Mouse (Mus musculus): ENCODE measurements around the gene Haus5.

Haus5 gene

DNA sequence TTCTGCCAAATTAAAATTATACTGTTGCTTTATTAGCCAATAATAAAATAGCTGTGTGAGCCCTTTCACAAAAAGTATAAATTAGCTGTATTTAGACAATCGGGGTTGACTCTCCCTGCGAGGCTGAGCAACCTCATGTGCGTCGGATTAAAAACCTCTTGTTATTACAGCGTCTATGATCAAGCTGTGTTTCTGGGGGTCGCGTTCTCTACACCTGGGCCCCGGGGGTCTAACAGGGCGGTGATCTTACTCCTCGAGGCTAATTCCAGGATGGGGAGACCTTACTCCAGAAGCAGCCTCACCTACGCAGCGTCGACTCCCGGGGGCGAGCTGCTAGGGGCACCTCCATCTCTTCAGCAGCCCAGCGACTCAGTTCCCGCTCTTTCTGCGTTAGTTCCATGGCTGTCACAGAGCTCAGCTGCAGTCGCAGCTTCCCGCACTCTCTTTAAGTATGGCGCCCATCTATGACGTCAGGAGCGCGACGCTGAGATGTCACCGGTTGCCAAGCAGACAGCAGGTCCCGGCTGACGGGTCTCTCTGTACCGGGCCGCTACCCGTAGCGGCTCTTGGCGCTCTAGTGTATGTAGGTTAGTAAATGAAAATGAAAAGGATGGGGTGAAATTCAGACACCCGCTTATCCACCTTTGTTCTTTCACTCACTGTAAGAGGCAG lies at the start of gene Haus5:
Gene Haus5, minus strand, starts transcription at position 466 of the 672 bp plus-strand sequence.
- peak; percentile 90 for ATAC-seq (ENCODE audit: low TSS enrichment)

DNA sequence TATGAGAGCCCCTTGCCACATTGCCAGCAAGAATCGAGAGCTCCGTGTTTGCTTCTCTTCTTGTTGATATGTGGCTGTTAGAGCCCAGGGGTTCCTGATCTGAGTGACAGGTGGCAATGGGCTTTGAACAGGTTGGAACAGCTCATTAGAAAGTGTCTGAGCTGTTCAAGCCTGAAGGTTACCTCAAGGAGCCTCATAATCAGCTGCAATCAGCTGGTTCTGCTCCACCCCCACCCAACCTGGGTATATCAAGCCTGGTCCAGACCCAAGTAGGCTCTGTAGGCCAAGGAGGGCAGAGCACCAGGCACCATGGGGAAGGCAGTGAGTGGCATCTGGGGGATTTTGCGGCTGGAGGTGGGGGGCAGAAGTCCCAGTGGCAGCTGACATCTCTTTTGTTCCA lies 47.1 kb upstream of the Haus5 start, which contains the start of gene Atp4a:
Gene Atp4a, plus strand, starts transcription at position 268 of the 400 bp plus-strand sequence.
- ATAC-seq (ENCODE audit: low TSS enrichment) = no peak

DNA sequence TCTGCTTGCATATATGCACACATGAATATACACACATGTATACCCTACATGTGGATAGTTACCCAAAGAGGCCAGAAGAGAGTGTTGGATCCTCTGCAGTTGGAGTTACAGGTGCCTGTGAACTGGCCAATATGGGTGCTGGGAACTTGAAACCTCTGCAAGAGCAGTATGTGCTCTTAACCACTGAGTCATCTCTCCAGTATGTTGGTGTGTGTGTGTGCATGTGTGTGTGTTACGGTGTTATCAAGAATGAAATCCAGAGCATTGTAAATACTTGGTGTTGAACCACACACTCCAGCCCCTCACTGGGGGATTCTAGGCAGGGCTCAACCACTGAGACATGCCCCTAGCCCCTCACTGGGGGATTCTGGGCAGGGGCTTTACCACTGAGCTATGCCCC lies 42.6 kb upstream of the Haus5 start:
- no peak for ATAC-seq (ENCODE audit: low TSS enrichment)

DNA sequence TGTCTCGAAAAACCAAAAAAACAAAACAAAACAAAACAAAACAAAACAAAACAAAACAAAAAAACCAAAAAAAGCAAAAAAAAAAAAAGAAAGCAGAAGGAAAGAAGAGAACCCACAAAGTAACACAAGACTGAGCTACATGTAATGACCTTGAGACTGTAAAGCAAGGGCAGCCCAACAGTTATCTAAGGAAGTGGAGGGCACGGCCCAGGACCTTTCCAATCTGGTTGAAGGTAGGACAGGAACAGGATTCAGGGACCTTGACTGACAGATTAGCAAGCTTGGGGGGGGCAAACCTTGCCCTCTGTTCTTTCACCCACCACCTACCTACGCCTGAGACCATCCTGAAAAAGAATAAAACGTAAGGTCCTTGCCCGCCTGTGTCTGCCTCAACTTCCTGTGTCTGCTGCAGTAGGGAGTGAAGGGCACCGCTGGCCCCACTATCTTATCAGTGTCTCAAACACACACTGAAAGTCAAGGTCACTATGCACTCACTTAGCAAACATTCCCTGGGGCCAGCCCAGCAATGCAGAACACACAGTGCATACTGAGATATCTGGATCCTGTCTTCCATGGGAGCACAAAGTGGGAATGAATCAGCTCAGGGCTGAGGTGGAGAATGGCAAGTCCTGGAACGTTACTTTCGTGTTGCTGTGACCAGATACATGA lies 41.6 kb upstream of the Haus5 start:
- ATAC-seq (ENCODE audit: low TSS enrichment) = no peak

DNA sequence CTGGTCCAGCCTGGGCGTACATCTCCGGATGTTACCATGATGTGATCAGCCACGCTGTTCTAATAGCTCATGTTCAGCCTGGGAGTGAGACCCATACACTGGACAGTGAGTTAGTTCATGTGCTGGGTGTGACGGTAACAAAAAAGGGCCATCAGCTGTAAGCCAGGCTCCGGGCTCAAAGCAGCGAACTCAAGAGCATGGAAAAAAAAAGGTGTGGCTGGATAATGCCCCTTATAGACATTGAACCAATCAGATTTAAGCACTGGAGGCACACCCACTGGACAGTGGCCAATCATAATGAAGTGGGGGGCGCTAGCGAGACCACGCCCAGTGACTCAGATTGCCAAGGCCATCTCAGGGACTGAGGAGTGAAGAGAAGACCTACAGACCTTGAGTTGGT lies 33.8 kb upstream of the Haus5 start, which contains the start of gene 2200002J24Rik:
Gene 2200002J24Rik, plus strand, starts transcription at position 338 of the 400 bp plus-strand sequence.
- no peak for ATAC-seq (ENCODE audit: low TSS enrichment)

DNA sequence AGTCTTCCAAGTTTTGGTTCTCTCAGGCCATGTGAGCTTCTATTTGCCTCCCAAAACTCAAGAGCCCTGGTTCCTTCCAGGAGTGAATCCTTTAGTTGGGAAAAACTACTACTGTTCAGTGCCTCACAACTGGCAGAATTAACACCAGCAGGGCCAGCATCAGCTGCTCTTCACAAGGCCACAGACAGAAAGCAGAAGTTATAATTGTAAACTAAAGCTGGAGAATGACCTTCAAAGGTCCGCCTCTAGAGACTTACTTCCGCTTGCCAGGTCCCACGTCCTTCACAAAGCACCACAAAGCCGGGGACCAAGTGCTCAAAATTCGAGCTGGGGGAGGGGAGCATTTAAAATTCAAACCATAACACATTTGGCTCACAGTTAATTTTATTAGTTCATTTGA lies 33.3 kb upstream of the Haus5 start:
- no peak for ATAC-seq (ENCODE audit: low TSS enrichment)

DNA sequence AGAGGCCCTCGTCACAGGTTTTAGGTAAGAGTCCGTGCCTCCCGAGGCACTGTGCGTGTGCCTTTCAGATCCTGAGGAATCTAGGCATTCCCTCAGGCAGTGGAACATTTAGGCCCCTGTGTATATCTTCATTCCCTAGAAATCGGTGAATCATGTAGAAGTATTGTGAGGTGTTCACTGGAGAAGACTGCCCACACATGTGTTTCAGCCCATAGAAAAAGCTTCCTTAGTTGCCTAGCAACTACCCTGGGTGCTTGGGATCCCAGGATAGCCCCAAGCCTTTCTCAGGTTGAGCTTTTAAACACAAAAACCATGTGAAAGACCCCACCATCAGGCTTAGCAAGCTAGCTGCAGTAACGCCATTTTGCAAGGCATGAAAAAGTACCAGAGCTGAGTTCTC lies 23.5 kb upstream of the Haus5 start:
- ATAC-seq (ENCODE audit: low TSS enrichment) = peak; percentile 52; the same call in 1 of the 2 replicates

DNA sequence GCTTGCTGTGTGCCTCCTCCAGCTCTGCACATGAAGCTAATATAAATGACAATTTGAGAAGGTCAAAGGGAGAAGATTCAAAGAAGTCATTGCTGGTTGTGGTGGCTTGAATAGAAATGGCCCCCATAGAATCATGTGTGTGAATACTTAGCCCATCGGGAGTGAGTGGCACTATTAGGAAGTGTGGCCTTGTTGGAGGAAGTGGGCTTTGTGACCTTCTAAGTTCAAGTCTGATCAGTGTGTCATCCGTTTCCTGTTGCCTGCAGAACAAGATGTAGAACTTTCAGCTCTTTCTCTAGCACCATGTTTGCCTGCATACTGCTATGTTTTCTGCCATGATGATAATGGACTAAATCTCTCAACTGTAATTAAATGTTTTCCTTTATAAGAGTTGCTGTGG lies 18.6 kb upstream of the Haus5 start:
- no peak for ATAC-seq (ENCODE audit: low TSS enrichment)

DNA sequence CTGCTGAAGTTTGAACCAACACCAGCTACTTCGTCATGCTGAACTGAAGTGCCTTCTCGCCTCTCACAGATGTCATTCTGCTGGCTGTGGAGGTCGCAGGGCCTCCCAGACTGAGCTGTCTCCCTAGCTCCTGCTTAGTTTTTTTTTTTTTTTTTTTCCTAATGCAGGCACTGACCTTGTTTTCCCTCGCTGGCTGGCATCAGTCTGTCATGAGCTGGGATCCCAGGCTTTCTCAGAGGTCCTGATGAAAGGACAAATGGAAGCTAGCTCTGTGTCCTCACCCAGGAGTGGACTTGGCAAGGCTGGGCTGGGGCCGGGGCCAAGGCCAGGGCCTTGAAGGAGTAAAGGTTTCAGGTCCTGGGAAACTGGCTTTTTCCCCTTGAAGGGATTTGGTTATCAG lies 17.1 kb upstream of the Haus5 start:
- ATAC-seq (ENCODE audit: low TSS enrichment) = no peak

DNA sequence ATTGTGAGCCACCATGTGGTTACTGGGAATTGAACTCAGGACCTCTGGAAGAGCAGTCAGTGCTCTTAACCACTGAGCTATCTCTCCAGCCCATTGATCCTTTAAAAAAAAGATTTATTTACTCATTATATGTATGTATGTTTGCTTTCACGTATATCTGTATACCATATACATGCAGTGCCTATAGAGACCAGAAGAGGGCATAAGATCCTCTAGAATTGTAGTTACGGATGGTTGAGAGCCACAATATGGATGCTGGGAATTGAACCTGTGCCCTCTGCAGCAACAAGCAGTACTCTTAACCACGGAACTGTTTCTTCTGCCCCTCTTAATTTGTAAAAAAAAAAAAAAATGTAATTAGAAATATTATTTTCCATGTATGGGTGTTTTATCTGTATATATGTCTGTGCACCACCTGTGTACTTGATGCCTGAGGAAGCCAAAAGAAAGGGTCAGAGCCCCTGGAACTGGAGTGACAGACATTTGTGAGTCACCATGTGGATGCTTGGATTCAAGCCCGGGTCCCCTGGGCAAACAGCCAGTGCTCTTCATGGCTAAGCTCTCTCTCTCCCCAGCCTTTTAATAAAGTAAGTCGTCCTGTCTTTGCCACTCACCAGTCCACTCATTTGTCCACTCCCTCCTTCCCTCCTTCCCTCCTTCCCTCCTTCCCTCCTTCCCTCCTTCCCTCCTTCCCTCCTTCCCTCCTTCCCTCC lies 13.6 kb upstream of the Haus5 start:
- no peak for ATAC-seq (ENCODE audit: low TSS enrichment)

DNA sequence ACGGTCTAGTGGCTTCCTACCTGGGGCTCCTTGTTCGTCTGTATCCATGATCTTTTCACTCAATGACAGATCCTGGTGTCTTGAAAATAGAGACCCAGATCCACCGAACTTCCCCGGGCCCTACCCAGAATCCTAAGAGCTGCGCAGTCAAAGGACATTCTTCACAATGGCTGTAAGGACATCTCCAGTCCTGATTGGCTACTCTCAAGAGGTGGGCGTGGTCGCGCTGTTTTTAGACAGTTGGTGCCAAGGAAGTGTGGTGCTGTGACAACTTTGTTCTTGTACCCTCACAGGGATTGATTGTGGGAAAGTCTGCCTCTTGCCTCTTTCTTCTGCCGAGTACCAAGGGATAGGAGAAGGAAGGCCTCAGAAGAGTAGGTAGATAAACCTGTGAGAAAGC lies 6.7 kb upstream of the Haus5 start, which contains the start of gene Pmis2:
Gene Pmis2, minus strand, starts transcription at position 126 of the 400 bp plus-strand sequence.
- no peak for ATAC-seq (ENCODE audit: low TSS enrichment)

DNA sequence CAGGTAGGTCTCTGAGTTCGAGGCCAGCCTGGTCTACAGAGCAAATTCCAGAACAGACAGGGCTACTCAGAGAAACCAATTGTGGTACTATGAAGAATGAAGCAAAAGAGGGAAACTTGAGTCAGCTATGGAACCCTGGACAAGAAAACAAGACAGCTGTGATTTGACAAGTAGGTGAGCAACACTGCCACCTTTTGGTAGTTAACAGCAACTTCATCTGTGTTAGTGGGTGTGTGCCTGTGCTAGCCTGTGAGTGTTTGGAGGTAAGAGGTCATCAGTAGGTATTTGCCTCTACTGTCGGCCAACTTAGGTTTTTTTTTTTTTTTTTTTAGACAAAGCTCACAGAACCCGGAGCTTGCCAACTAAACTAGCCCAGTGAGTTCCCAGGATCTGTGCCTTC lies 4.4 kb upstream of the Haus5 start:
- no peak for ATAC-seq (ENCODE audit: low TSS enrichment)

DNA sequence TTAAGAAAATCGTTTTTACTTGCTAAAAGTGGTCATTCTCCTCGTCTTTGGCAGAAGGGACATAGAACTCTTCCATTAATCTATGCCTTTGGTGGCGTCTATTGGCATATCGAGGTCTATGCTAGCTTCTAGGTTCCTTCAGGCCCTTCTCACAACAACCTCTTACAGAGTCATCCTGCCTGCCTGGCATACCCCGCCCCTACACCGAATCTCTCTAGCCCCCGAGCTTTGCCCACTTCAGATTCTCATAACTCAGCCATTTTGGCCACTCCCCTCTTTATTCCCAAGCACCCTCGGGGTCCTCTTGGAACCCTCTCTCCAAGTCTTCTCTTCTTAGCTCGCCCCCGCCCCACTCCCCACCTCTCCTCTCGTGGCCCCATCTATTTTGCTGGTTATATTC lies 527 bp upstream of the Haus5 start:
- no peak; the same call in 1 of the 2 replicates for ATAC-seq (ENCODE audit: low TSS enrichment)

DNA sequence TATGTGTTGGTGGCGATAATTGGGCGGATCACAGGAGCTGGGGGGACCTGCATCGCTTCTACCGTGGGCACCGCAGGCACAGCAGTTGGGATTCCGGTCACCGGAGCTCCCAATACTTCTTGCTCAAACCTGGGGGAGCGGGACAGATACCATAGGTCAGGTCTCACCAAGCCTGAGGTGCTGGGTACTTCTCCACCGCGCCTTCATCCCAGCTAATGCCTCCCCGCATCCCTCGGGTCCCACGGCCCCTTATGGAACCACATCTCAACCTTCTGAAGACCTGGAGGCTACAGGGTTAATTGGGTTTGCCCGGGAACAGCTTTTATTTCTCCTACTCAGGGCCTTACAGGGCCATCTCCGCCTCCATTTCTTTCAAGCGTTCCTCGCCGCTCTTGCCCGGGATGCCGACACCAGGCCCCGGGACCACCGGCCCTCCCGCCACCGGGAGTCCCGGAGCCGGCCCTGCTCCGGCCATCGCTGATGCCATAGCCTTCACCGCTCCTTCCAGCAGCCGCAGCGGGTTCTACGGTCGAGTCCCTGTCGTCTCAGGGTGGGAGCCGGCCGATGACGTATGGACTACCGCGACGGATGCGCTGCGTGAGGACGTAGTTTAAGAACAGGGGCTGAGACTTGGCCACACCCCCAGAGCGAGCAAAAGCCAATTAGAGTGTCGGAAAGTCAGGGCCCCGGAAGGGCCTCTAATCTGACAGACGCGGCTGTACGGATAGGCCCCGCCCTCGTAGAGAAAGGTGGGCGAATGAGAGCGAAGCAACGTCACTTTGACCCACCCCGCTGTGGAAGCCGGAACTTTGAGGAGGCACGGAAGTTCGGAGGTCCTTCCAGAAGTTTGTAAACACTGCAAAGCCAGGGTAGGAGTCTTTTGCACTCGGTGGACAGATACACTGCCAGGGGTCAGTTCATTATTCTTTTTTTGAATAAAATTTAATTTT lies 14.9 kb downstream of the Haus5 start, which contains the start of gene Rbm42:
Gene Rbm42, minus strand, starts transcription at position 727 of the 950 bp plus-strand sequence.
- ATAC-seq (ENCODE audit: low TSS enrichment) = peak; percentile 100

DNA sequence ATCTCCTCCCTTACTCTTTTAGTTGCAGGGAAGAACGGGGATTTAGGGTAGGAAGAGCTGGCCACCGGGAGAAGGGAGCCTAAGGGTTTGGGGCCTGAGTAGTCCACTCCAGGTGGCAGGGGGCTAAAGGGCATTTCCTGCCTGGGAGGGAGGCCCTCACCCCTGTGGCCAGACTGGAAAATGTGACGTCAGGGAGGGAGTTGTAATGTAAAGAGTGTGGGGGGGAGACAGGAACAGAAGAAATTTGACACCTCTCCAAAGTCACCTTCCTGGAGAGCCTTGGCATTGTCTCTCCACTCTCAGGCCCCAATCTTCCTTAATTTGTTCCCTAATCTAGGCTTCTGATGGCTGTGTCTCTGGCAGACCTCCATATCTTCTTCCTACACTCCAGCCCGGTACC lies 25.7 kb downstream of the Haus5 start:
- no peak for ATAC-seq (ENCODE audit: low TSS enrichment)

DNA sequence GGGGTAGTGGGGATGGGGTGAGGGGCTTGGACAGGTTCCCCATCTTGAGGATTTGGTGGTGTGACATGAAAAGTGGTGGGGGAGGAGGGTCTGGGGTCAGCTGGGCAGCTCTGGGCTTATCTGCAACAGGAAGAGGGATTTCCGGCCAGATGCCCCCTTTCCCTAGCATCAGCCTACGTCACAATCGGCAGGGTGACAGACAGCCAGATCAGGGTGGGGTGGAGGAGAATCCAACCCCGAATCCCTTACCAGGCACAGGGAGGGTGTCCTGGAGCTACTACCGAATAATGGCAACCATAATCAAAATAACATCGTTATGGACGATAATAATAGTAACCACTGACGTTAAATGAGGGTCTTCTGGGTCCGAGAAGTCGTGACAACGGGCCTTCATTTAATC lies 28.4 kb downstream of the Haus5 start:
- ATAC-seq (ENCODE audit: low TSS enrichment) = no peak

DNA sequence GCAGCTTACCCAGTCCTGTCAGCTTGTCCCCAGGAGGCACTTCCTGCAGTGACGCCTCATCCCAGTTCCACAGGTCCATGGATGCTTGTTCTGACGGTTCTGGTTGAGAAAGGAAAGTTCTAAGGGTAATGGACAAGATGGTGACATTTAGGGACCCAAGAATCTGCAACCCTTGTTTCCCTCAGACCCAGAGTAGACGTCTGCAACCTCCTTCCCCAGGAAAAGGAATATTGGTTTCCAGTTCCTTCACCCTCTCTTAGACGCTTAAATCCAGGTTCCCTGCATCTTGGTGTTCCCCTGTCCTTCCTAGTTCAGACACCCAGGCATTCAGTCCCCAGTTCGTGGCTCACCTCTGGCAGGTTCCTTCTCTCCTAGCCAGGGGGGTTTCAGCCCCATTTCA lies 29.0 kb downstream of the Haus5 start, which contains the start of gene Etv2:
Gene Etv2, minus strand, starts transcription at position 101 of the 400 bp plus-strand sequence.
- ATAC-seq (ENCODE audit: low TSS enrichment) = no peak

DNA sequence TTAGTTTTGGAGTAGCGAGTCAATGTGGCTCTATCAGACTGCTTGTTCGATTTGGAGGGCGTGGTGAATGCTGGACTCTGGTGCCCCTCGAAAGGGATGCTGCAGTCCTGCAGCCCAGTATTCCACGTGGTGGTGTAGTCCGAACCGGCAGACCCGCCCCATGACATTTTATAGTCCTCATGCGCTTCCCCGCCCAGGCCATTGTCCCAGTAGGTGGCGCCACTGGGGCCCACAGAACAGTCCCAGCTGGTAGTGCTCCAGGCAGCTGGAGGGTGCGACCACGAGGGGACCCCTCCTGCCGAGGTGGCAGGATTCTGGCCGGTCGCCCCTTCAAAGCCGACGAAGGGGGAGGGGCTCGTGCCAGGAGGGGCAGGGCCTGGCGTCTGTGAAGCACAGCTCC lies 30.2 kb downstream of the Haus5 start:
- no peak for ATAC-seq (ENCODE audit: low TSS enrichment)

DNA sequence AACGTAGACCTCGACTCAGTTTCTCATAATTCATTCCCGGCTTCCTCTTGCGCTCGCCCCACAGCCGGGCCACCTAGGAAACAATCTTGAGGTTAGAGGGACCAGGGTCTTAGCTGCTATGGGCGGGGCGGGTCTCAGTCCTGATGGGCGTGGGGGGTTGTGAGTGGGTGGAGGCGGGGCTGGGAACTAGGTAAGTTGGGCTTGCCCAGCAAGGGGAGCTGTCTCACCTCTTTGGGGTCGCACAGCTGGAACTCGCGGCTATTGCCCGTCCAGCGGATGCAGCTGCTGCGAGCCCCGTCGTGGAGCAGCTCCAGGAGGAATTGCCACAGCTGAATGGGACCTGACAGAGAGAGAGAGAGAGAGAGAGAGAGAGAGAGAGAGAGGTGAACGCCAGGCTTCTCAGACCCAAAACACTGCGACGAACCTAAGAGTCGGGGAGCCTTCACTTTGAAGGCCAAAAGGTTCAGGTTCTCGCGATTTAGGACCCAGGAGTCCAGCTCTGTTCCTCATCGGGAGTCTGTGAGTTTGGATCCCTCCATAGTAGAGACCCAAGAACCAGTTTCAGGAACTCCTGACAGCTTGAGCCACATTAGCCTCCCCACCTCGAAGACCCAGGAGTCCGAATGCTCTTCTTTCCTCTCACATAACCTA lies 30.9 kb downstream of the Haus5 start:
- no peak for ATAC-seq (ENCODE audit: low TSS enrichment)

DNA sequence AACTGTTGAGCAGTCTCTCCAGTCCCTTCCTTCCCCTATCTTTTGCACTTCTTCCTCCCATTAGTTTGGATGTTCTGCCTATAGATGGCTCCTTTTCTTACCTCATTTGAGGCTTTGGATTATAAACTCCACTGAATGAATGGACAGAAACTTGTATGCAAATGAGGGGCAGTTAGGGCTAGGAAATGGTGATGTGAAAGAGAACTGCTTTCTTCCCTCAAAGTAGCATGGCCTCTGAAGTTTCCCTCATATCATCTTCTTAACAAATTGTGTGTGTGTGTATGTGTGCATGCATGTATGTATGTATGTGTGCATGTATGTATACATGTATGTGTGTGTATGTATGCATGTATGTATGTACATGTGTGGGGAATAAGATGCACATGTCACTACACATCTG lies 35.8 kb downstream of the Haus5 start:
- no peak for ATAC-seq (ENCODE audit: low TSS enrichment)

DNA sequence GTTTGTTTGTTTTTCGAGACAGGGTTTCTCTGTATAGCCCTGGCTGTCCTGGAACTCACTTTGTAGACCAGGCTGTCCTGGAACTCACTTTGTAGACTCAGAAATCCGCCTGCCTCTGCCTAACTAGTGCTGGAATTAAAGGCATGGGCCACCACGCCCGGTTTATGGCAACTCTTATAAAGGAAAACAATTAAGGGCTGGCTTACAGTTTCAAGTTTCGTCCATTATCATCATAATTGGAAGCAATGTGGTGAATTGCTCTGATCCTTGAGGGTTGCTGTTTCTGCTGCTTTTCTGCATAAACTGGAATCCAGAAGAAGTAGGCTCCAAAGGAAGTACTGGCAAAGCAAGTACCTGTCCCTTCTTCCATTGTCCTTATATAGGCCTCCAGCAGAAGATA lies 38.1 kb downstream of the Haus5 start:
- no peak for ATAC-seq (ENCODE audit: low TSS enrichment)
